Mouse (Mus musculus): ENCODE results near the gene Snrnp25. TPM values are rescaled to one million over a fixed set of nuclear protein-coding genes. Genes with fewer than 3 reads are reported as not detected.

The Snrnp25 gene
- 48.6 and 49.9 TPM in 2 replicates for polyA plus RNA-seq (2014; fragmentation: Nextera tagmentation; extraction: Ambion mirVana)

DNA sequence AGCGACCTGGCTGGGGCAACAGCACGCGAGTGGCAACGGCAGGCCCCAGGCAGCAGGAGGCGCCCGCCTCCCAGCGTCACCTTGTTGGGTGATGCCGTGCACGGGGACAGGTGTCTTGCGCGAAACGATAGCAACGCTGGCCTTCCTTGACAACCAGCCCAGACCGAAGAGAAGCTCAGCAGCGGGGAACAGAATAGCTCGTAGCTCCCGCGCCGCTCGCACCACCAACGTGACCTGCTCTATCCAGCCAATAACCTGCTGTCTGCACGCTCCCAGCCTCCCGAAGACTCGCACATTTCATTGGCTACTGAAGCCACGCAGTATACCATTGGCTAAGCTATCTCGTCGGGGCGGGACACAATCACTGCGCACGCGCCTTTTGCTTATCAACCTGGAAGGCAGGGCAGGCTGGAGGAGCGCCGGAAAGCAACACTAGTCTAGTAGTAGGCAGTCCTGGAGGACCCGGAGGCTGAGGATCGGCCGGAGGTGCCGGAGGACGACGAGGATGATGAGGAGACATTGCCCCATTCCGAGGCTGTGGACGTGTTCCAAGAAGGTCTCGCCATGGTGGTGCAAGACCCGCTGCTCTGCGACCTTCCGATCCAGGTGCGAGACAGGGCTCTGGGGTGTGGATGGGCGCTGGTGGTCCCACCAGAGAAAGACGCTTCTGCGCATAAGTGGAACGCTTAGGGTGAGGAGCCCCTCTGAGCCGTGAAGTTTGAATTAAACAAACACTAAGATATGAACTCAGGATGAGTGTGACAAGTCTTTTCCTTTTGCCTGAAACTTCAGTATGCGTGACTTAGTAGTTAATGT is at the start of gene Snrnp25:
Gene Snrnp25 (plus strand): TSS at position 358 of the 816 bp plus-strand sequence.
- ATAC-seq (ENCODE audit: low FRiP score) (peak; percentile 100), DNase-seq (ENCODE audit: low spot score) (peak; percentile 98)
- Histone ChIP-seq H3K4me1 (replicated peaks; ENCODE audit: control insufficient read depth, insufficient read depth, low read length) (peaks cover 12% of the 10 kb centered on the region; the same call in 1 of the 2 replicates), H3K4me3 (replicated peaks; ENCODE audit: low read length) (peak within 1 kb of the TSS; percentile 53), H3K4me2 (replicated peaks) (peak within 1 kb of the TSS; percentile 69), H3K27ac (0 out of 2 replicates have a peak within 1 kb of the TSS, but pooled peaks have one; percentile 12), H3K27me3 (ENCODE audit: control insufficient read depth, insufficient read depth, low read length) (no peaks in the 10 kb centered on the region), H3K9ac (peak within 1 kb of the TSS; percentile 69), H3K36me3 (replicated peaks; ENCODE audit: control insufficient read depth, insufficient read depth) (peaks cover 23% of the 10 kb centered on the region), H3K9me3 (ENCODE audit: control insufficient read depth, low read length) (no peaks in the 10 kb centered on the region)
- WGBS, result under 1% methylated on average over 52 of the region's 52 CpGs

DNA sequence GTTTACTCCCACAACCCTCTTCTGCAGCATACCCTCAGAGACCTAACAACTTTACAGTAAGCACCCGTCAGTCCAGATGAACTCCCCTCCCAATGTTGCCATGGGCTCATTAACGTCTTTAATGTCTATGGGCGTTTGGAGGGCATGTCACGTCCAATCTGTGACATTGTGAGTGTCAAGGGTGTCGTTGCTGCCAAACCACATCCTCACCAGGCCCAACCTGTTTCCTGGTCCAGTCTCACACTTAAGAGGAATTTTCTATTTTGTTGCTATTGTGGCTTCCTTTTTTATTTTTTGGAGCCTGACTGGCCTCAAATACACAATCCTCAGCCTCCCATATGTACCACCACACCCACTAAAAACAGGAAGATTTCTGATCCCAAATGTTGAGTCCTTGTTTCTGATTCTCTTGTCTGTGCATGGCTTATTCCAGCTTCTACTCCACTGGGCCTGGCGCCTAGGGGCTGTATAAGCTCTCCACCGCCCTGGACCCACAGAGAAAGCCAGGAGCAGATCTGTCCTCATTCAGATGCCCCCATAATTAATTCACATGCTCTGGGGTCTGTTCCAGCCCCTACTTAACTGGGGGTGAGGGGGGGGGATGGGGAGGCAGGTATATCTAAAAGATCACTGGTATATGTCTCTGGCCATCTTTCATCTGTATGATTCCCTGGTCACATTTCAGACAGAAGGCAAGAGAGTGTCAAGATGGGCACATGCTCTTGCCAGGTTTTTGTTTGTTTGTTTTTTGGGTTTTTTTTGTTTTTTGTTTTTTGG is 48.2 kb upstream of the Snrnp25 start:
- peaks cover 36% of the 10 kb centered on the region for H3K4me1 ChIP-seq (replicated peaks; ENCODE audit: control insufficient read depth, insufficient read depth, low read length)
- peak overlapping the region; percentile 92 for H3K27ac ChIP-seq
- H3K9ac ChIP-seq, result no peak overlapping the region
- H3K4me2 ChIP-seq (replicated peaks), result no peak overlapping the region
- H3K27me3 ChIP-seq (ENCODE audit: control insufficient read depth, insufficient read depth, low read length), result no peaks in the 10 kb centered on the region
- H3K9me3 ChIP-seq (ENCODE audit: control insufficient read depth, low read length), result no peaks in the 10 kb centered on the region
- ATAC-seq (ENCODE audit: low FRiP score) (no peak), DNase-seq (ENCODE audit: low spot score) (no peak)
- no peak overlapping the region for H3K4me3 ChIP-seq (replicated peaks; ENCODE audit: low read length)
- no peaks in the 10 kb centered on the region for H3K36me3 ChIP-seq (replicated peaks; ENCODE audit: control insufficient read depth, insufficient read depth)
- 49% methylated on average over 7 of the region's 7 CpGs for WGBS

DNA sequence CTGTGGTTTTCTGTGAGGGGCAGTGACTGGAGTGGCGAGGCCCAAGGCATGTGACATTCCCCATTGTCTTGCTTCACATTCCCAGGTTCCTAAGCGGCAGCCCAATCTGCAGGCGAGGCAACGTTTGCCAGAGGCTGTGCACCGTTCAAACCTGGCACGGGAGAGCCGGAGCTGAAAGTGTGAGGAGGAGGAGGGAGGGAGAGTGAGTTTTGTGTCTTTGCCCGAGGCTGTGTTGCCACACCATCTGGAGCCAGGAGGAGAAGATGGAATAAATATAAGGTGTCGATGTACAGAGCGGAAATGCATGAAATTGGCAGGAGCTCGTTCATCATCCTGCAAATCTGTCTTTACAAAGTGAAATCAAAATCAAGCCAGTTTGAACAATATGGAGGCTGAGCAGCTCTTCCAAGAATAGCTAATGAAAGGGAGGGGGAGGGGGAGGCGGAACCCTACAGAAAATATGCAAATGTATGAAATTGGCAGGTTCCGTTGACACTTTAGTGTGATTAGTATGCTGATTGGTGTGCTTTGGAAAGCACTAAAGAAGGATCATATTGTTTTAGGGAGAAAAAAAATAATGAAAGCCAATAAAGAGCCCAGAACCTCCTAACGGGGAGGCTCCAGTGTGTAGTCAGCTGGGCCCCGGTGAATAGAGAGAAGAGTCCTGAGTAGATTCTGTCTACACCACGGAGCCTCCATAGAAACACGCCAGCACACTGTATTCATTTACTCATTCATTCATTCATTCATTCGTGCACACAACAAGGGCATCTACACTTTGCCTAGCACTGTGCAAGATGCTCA is 47.2 kb upstream of the Snrnp25 start:
- H3K27ac ChIP-seq, result peak overlapping the region; percentile 92
- peak overlapping the region; percentile 25 for H3K4me2 ChIP-seq (replicated peaks)
- H3K4me1 ChIP-seq (replicated peaks; ENCODE audit: control insufficient read depth, insufficient read depth, low read length), result peaks cover 41% of the 10 kb centered on the region
- DNase-seq (ENCODE audit: low spot score), result peak; percentile 74
- no peaks in the 10 kb centered on the region for H3K27me3 ChIP-seq (ENCODE audit: control insufficient read depth, insufficient read depth, low read length)
- no peak overlapping the region for H3K4me3 ChIP-seq (replicated peaks; ENCODE audit: low read length)
- peak overlapping the region; percentile 6; the same call in 1 of the 2 replicates for H3K9ac ChIP-seq
- 18% methylated on average over 18 of the region's 18 CpGs for WGBS
- no peaks in the 10 kb centered on the region for H3K36me3 ChIP-seq (replicated peaks; ENCODE audit: control insufficient read depth, insufficient read depth)
- H3K9me3 ChIP-seq (ENCODE audit: control insufficient read depth, low read length), result no peaks in the 10 kb centered on the region
- peak; percentile 73 for ATAC-seq (ENCODE audit: low FRiP score)

DNA sequence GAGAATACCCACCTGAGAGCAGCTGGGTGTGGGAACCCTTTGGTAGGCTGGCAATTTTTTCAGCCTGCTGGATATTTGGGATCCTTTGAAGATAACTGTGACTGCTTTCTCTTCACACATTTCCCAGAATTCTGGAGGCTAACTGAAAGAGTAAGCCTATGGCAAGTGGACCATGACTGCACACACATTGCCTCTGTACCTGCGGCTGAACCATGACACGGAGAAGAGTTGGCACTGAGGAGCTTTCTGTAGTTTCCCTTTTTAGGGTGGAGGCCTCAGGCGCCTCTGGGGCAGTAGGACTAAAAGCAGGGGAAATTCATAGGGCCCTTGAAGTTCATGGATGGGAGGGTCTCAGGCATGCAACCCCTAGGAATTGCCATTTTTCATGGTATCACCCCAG is 46.0 kb upstream of the Snrnp25 start:
- ATAC-seq (ENCODE audit: low FRiP score) (no peak), DNase-seq (ENCODE audit: low spot score) (no peak)
- Histone ChIP-seq H3K36me3 (replicated peaks; ENCODE audit: control insufficient read depth, insufficient read depth) (no peaks in the 10 kb centered on the region), H3K4me2 (replicated peaks) (no peak overlapping the region), H3K9me3 (ENCODE audit: control insufficient read depth, low read length) (no peaks in the 10 kb centered on the region), H3K9ac (no peak overlapping the region), H3K27ac (peak overlapping the region; percentile 92), H3K4me1 (replicated peaks; ENCODE audit: control insufficient read depth, insufficient read depth, low read length) (peaks cover 41% of the 10 kb centered on the region), H3K4me3 (replicated peaks; ENCODE audit: low read length) (no peak overlapping the region), H3K27me3 (ENCODE audit: control insufficient read depth, insufficient read depth, low read length) (no peaks in the 10 kb centered on the region)
- 81% methylated on average over 3 of the region's 3 CpGs for WGBS

DNA sequence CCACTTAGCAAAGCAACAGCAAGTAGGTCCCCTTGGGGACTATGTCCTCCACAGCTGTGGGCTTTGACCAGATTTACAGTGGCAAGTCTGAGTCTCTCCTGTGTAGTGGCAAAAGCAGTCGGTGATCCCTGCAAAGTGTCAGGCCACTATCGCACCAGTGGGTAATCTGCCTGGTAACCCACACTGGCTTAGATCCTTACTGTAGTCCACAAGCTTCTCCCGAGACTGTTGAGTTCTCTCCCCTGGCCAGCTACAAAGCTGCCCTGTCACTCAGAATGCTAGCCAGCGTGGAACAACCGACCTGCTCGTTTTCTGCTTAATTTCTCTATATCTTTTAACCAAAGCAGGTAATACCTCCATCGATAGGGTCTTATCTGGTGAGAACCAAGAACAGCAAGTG is 44.9 kb upstream of the Snrnp25 start:
- Histone ChIP-seq H3K9ac (no peak overlapping the region), H3K27me3 (ENCODE audit: control insufficient read depth, insufficient read depth, low read length) (no peaks in the 10 kb centered on the region), H3K4me1 (replicated peaks; ENCODE audit: control insufficient read depth, insufficient read depth, low read length) (peaks cover 41% of the 10 kb centered on the region), H3K9me3 (ENCODE audit: control insufficient read depth, low read length) (no peaks in the 10 kb centered on the region), H3K27ac (peak overlapping the region; percentile 90), H3K4me2 (replicated peaks) (no peak overlapping the region), H3K36me3 (replicated peaks; ENCODE audit: control insufficient read depth, insufficient read depth) (no peaks in the 10 kb centered on the region), H3K4me3 (replicated peaks; ENCODE audit: low read length) (no peak overlapping the region)
- WGBS, result 67% methylated on average over 7 of the region's 7 CpGs
- ATAC-seq (ENCODE audit: low FRiP score) (no peak), DNase-seq (ENCODE audit: low spot score) (no peak)

DNA sequence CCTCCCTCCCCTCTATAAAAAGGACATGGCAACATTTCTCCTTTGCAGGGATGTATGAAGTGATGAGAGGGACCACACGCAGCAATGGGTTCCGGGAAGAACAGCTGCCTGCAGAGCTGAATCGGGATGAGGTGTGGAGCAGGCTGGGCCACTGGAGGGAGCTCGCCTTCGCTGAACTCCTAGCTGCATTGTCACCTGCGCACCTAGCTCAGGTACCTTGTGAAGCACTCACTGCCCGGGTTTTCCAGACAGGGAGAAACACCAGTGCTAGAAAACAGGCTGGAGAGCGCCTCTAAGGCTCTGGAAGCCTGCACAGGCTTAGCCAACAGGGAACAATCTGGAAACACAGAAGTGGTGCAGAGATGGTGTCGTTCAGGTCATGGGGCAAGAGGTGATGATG is 43.7 kb upstream of the Snrnp25 start:
- H3K9ac ChIP-seq, result peak overlapping the region; percentile 63
- no peaks in the 10 kb centered on the region for H3K36me3 ChIP-seq (replicated peaks; ENCODE audit: control insufficient read depth, insufficient read depth)
- ATAC-seq (ENCODE audit: low FRiP score) (peak; percentile 60), DNase-seq (ENCODE audit: low spot score) (peak; percentile 72)
- H3K27me3 ChIP-seq (ENCODE audit: control insufficient read depth, insufficient read depth, low read length), result no peaks in the 10 kb centered on the region
- H3K27ac ChIP-seq, result peak overlapping the region; percentile 90
- H3K4me2 ChIP-seq (replicated peaks), result peak overlapping the region; percentile 62
- H3K4me1 ChIP-seq (replicated peaks; ENCODE audit: control insufficient read depth, insufficient read depth, low read length), result peaks cover 41% of the 10 kb centered on the region
- peak overlapping the region; percentile 23 for H3K4me3 ChIP-seq (replicated peaks; ENCODE audit: low read length)
- WGBS, result 10% methylated on average over 9 of the region's 9 CpGs
- no peaks in the 10 kb centered on the region for H3K9me3 ChIP-seq (ENCODE audit: control insufficient read depth, low read length)

DNA sequence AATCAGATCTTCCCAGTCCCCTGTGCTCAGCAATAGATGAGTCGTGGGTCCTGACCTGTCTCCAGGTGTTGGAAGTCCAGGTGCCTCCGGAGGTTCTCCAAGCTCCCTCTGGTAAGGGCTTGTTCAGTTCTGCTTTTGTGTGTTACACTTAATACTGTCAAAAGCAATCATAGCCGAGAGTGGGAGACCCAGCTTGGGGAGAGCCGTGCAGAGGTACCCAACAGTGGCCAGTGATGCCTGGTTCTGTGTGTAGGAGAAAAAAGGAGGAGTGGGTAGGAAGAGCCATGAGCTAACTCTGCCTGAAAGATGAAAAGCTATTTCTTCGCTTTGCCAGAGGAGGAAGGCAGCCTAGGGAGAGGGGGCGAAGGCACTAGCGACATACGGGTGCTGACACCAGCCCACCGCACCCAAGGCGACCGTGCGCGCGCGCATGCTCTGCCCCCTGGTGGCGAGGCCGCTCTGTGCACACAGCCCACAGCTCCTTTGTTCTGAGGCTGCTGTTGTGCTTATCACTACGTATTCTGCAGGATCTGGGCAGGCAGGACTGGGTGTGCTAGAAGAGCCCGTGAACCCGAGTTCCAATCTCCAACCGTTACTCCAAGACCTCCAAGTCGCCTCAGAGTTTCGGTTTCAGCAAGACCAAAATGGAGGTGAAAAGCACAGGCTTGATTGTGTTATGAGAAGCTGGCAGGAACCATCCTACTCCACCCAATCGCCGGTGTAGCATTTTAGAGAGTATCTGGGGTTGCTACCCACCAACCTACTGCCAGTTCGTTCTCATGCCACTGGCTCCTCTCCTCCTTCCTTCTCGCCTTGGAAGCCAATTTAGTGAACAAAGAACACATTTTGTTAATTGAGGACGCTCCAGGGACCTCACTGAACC is 43.1 kb upstream of the Snrnp25 start:
- H3K36me3 ChIP-seq (replicated peaks; ENCODE audit: control insufficient read depth, insufficient read depth), result no peaks in the 10 kb centered on the region
- H3K4me2 ChIP-seq (replicated peaks), result peak overlapping the region; percentile 62
- DNase-seq (ENCODE audit: low spot score) (peak; percentile 89), ATAC-seq (ENCODE audit: low FRiP score) (peak; percentile 92)
- 14% methylated on average over 28 of the region's 28 CpGs for WGBS
- H3K27me3 ChIP-seq (ENCODE audit: control insufficient read depth, insufficient read depth, low read length), result no peaks in the 10 kb centered on the region
- H3K27ac ChIP-seq, result peak overlapping the region; percentile 90
- H3K4me3 ChIP-seq (replicated peaks; ENCODE audit: low read length), result peak overlapping the region; percentile 23
- peaks cover 40% of the 10 kb centered on the region for H3K4me1 ChIP-seq (replicated peaks; ENCODE audit: control insufficient read depth, insufficient read depth, low read length)
- H3K9ac ChIP-seq, result peak overlapping the region; percentile 63
- H3K9me3 ChIP-seq (ENCODE audit: control insufficient read depth, low read length), result no peaks in the 10 kb centered on the region

DNA sequence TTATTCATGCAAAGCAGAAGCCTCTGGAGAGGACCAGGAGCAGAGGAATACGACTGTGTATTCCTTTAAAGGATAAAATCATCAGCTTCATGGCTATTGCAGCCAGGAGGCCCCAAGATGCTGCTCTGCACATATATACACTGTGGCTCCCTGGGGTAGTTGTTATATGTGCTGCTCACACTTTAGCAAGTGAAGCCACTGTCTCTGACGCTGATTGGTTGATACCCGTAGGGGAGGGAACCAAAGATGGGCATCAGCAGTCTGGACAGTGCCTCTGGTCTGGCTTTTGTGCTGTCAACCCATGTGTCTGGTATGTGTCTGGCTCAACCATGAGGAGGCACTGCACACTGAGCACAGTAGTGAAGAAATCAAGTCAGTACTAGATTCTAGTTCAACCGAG is 38.5 kb upstream of the Snrnp25 start:
- H3K36me3 ChIP-seq (replicated peaks; ENCODE audit: control insufficient read depth, insufficient read depth), result no peaks in the 10 kb centered on the region
- H3K4me2 ChIP-seq (replicated peaks), result no peak overlapping the region
- peaks cover 8% of the 10 kb centered on the region for H3K4me1 ChIP-seq (replicated peaks; ENCODE audit: control insufficient read depth, insufficient read depth, low read length)
- H3K4me3 ChIP-seq (replicated peaks; ENCODE audit: low read length), result no peak overlapping the region
- 76% methylated on average over 4 of the region's 4 CpGs for WGBS
- no peak for ATAC-seq (ENCODE audit: low FRiP score)
- H3K27me3 ChIP-seq (ENCODE audit: control insufficient read depth, insufficient read depth, low read length), result no peaks in the 10 kb centered on the region
- no peak for DNase-seq (ENCODE audit: low spot score)
- no peak overlapping the region for H3K27ac ChIP-seq
- no peak overlapping the region for H3K9ac ChIP-seq
- no peaks in the 10 kb centered on the region for H3K9me3 ChIP-seq (ENCODE audit: control insufficient read depth, low read length)

Measured in hindbrain, embryonic 14.5 days (tissue).